Mouse (Mus musculus): Measurements from ENCODE around the gene Rpl10-ps3. TPM values are rescaled to one million over a fixed set of nuclear protein-coding genes. Genes with fewer than 3 reads are reported as not detected.

Rpl10-ps3 gene
- 361 and 375 TPM in 2 replicates for polyA plus RNA-seq (2014; fragmentation: Nextera tagmentation; extraction: Ambion mirVana)

GRCm38 (mm10) chr9:50344868-50345267 is at the start of gene Rpl10-ps3:
Rpl10-ps3 (minus strand) TSS chr9:50344968.
- H3K27me3 ChIP-seq (ENCODE audit: control insufficient read depth, insufficient read depth, low read length) = no peaks in the 10 kb centered on the region

GRCm38 (mm10) chr9:50375598-50375997 is 30.8 kb upstream of the Rpl10-ps3 start:
- no peak overlapping the region for H3K9ac ChIP-seq (replicated peaks; ENCODE audit: low read depth, low read length)
- H3K9me3 ChIP-seq (ENCODE audit: control insufficient read depth, low read depth, low read length) = no peaks in the 10 kb centered on the region
- ATAC-seq (ENCODE audit: insufficient number of reproducible peaks, insufficient read depth, low FRiP score, low read depth) = no peak
- no peak overlapping the region for H3K4me3 ChIP-seq (ENCODE audit: low read depth, low read length)
- H3K36me3 ChIP-seq (ENCODE audit: control insufficient read depth, insufficient read depth, low read length) = no peaks in the 10 kb centered on the region
- no peak overlapping the region for H3K4me2 ChIP-seq (replicated peaks; ENCODE audit: low read depth, low read length)
- H3K27me3 ChIP-seq (ENCODE audit: control insufficient read depth, insufficient read depth, low read length) = no peaks in the 10 kb centered on the region
- H3K27ac ChIP-seq (ENCODE audit: low read length) = no peak overlapping the region
- 62% methylated on average over 6 of the region's 6 CpGs for WGBS
- H3K4me1 ChIP-seq (ENCODE audit: control insufficient read depth, insufficient read depth, low read length) = no peaks in the 10 kb centered on the region

More at GRCm38 (mm10) chr9:50344868-50345267, at the start of gene Rpl10-ps3:
- Histone ChIP-seq H3K4me2 (replicated peaks; ENCODE audit: low read depth, low read length) (no peak within 1 kb of the TSS), H3K9me3 (ENCODE audit: control insufficient read depth, low read depth, low read length) (no peaks in the 10 kb centered on the region), H3K9ac (replicated peaks; ENCODE audit: low read depth, low read length) (no peak within 1 kb of the TSS), H3K4me1 (ENCODE audit: control insufficient read depth, insufficient read depth, low read length) (no peaks in the 10 kb centered on the region), H3K36me3 (ENCODE audit: control insufficient read depth, insufficient read depth, low read length) (no peaks in the 10 kb centered on the region), H3K27ac (ENCODE audit: low read length) (no peak within 1 kb of the TSS), H3K4me3 (ENCODE audit: low read depth, low read length) (no peak within 1 kb of the TSS)
- ATAC-seq (ENCODE audit: insufficient number of reproducible peaks, insufficient read depth, low FRiP score, low read depth) = no peak
- WGBS = 92% methylated on average over 11 of the region's 13 CpGs

GRCm38 (mm10) chr9:50374666-50375065 is 29.9 kb upstream of the Rpl10-ps3 start:
- no peaks in the 10 kb centered on the region for H3K27me3 ChIP-seq (ENCODE audit: control insufficient read depth, insufficient read depth, low read length)
- 73% methylated on average over 5 of the region's 5 CpGs for WGBS
- no peaks in the 10 kb centered on the region for H3K36me3 ChIP-seq (ENCODE audit: control insufficient read depth, insufficient read depth, low read length)
- ATAC-seq (ENCODE audit: insufficient number of reproducible peaks, insufficient read depth, low FRiP score, low read depth) = no peak
- no peaks in the 10 kb centered on the region for H3K9me3 ChIP-seq (ENCODE audit: control insufficient read depth, low read depth, low read length)
- H3K27ac ChIP-seq (ENCODE audit: low read length) = no peak overlapping the region
- no peak overlapping the region for H3K4me2 ChIP-seq (replicated peaks; ENCODE audit: low read depth, low read length)
- H3K9ac ChIP-seq (replicated peaks; ENCODE audit: low read depth, low read length) = no peak overlapping the region
- no peak overlapping the region for H3K4me3 ChIP-seq (ENCODE audit: low read depth, low read length)
- H3K4me1 ChIP-seq (ENCODE audit: control insufficient read depth, insufficient read depth, low read length) = no peaks in the 10 kb centered on the region

GRCm38 (mm10) chr9:50368551-50369297 is 24.0 kb upstream of the Rpl10-ps3 start:
- no peak for ATAC-seq (ENCODE audit: insufficient number of reproducible peaks, insufficient read depth, low FRiP score, low read depth)
- Histone ChIP-seq H3K4me3 (ENCODE audit: low read depth, low read length) (no peak overlapping the region), H3K27me3 (ENCODE audit: control insufficient read depth, insufficient read depth, low read length) (no peaks in the 10 kb centered on the region), H3K4me2 (replicated peaks; ENCODE audit: low read depth, low read length) (no peak overlapping the region), H3K27ac (ENCODE audit: low read length) (no peak overlapping the region), H3K36me3 (ENCODE audit: control insufficient read depth, insufficient read depth, low read length) (no peaks in the 10 kb centered on the region), H3K9me3 (ENCODE audit: control insufficient read depth, low read depth, low read length) (no peaks in the 10 kb centered on the region), H3K9ac (replicated peaks; ENCODE audit: low read depth, low read length) (no peak overlapping the region), H3K4me1 (ENCODE audit: control insufficient read depth, insufficient read depth, low read length) (no peaks in the 10 kb centered on the region)
- WGBS = 80% methylated on average over 8 of the region's 8 CpGs

- Histone ChIP-seq H3K9ac (replicated peaks; ENCODE audit: low read depth, low read length) (no peak overlapping the region), H3K27ac (ENCODE audit: low read length) (no peak overlapping the region), H3K9me3 (ENCODE audit: control insufficient read depth, low read depth, low read length) (no peaks in the 10 kb centered on the region), H3K4me2 (replicated peaks; ENCODE audit: low read depth, low read length) (no peak overlapping the region), H3K4me3 (ENCODE audit: low read depth, low read length) (no peak overlapping the region), H3K27me3 (ENCODE audit: control insufficient read depth, insufficient read depth, low read length) (no peaks in the 10 kb centered on the region), H3K4me1 (ENCODE audit: control insufficient read depth, insufficient read depth, low read length) (no peaks in the 10 kb centered on the region), H3K36me3 (ENCODE audit: control insufficient read depth, insufficient read depth, low read length) (no peaks in the 10 kb centered on the region)
- 42% methylated on average over 11 of the region's 11 CpGs for WGBS
- ATAC-seq (ENCODE audit: insufficient number of reproducible peaks, insufficient read depth, low FRiP score, low read depth) = no peak
Observed at GRCm38 (mm10) chr9:50365059-50365780, 20.5 kb upstream of the Rpl10-ps3 start.

- no peak for ATAC-seq (ENCODE audit: insufficient number of reproducible peaks, insufficient read depth, low FRiP score, low read depth)
Observed at GRCm38 (mm10) chr9:50363962-50364361, 19.2 kb upstream of the Rpl10-ps3 start.

GRCm38 (mm10) chr9:50363259-50363658 is 18.5 kb upstream of the Rpl10-ps3 start:
- no peaks in the 10 kb centered on the region for H3K9me3 ChIP-seq (ENCODE audit: control insufficient read depth, low read depth, low read length)
- H3K4me2 ChIP-seq (replicated peaks; ENCODE audit: low read depth, low read length) = no peak overlapping the region
- ATAC-seq (ENCODE audit: insufficient number of reproducible peaks, insufficient read depth, low FRiP score, low read depth) = no peak
- no peak overlapping the region for H3K9ac ChIP-seq (replicated peaks; ENCODE audit: low read depth, low read length)
- H3K4me1 ChIP-seq (ENCODE audit: control insufficient read depth, insufficient read depth, low read length) = no peaks in the 10 kb centered on the region
- no peak overlapping the region for H3K27ac ChIP-seq (ENCODE audit: low read length)
- H3K4me3 ChIP-seq (ENCODE audit: low read depth, low read length) = no peak overlapping the region
- WGBS = 77% methylated on average over 5 of the region's 5 CpGs
- no peaks in the 10 kb centered on the region for H3K27me3 ChIP-seq (ENCODE audit: control insufficient read depth, insufficient read depth, low read length)
- H3K36me3 ChIP-seq (ENCODE audit: control insufficient read depth, insufficient read depth, low read length) = no peaks in the 10 kb centered on the region

More at GRCm38 (mm10) chr9:50363962-50364361, 19.2 kb upstream of the Rpl10-ps3 start:
- Histone ChIP-seq H3K4me1 (ENCODE audit: control insufficient read depth, insufficient read depth, low read length) (no peaks in the 10 kb centered on the region), H3K9ac (replicated peaks; ENCODE audit: low read depth, low read length) (no peak overlapping the region), H3K27me3 (ENCODE audit: control insufficient read depth, insufficient read depth, low read length) (no peaks in the 10 kb centered on the region), H3K36me3 (ENCODE audit: control insufficient read depth, insufficient read depth, low read length) (no peaks in the 10 kb centered on the region), H3K27ac (ENCODE audit: low read length) (no peak overlapping the region), H3K9me3 (ENCODE audit: control insufficient read depth, low read depth, low read length) (no peaks in the 10 kb centered on the region), H3K4me2 (replicated peaks; ENCODE audit: low read depth, low read length) (no peak overlapping the region), H3K4me3 (ENCODE audit: low read depth, low read length) (no peak overlapping the region)
- 72% methylated on average over 2 of the region's 2 CpGs for WGBS

- WGBS = 60% methylated on average over 3 of the region's 3 CpGs
- Histone ChIP-seq H3K9ac (replicated peaks; ENCODE audit: low read depth, low read length) (no peak overlapping the region), H3K36me3 (ENCODE audit: control insufficient read depth, insufficient read depth, low read length) (no peaks in the 10 kb centered on the region), H3K4me1 (ENCODE audit: control insufficient read depth, insufficient read depth, low read length) (no peaks in the 10 kb centered on the region), H3K4me2 (replicated peaks; ENCODE audit: low read depth, low read length) (no peak overlapping the region), H3K9me3 (ENCODE audit: control insufficient read depth, low read depth, low read length) (no peaks in the 10 kb centered on the region), H3K4me3 (ENCODE audit: low read depth, low read length) (no peak overlapping the region), H3K27me3 (ENCODE audit: control insufficient read depth, insufficient read depth, low read length) (no peaks in the 10 kb centered on the region), H3K27ac (ENCODE audit: low read length) (no peak overlapping the region)
- no peak for ATAC-seq (ENCODE audit: insufficient number of reproducible peaks, insufficient read depth, low FRiP score, low read depth)
Observed at GRCm38 (mm10) chr9:50362556-50362955, 17.8 kb upstream of the Rpl10-ps3 start.

Data from stomach, embryonic 14.5 days (tissue).